Mouse (Mus musculus) olfactory bulb, adult 2 months (tissue): ENCODE results near the gene Cldn19.

ENCODE experiments used
- CTCF ChIP-seq: fragments of 200-500 bp; IDR thresholded peaks from 2 replicates; pipeline ENCODE4 v1.5.1; 2012; ENCODE audit warnings: low read depth, mild to moderate bottlenecking, low read length, moderate library complexity; ENCODE audit not compliant: insufficient read depth
- POLR2A ChIP-seq: fragments of 200-500 bp; IDR thresholded peaks from 2 replicates; pipeline ENCODE4 v1.6.1; 2012; ENCODE audit warnings: mild to moderate bottlenecking, low read depth, low read length, moderate library complexity; ENCODE audit not compliant: insufficient read depth

DNA sequence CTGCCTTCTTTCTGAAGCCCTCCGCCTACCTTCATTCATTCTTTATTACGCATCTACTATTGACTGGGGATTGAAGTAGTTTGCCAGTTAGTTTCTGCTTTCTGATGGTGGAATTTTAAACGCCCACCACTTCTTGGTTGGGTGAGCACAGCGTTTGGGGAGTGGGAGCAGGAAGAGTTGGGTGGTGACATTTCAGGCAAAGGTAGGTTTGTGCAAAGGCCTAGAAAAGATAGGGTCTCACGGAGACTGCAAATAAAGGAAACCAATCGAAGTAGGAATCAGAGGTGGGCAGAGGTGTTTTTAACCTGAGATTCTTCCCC lies 39.9 kb downstream of the Cldn19 start:
- TF ChIP-seq CTCF (no peak), POLR2A (no peak)
